Mouse (Mus musculus) kidney, adult 2 months (tissue): ENCODE measurements at regions not wholly inside any gene's neighbourhood (a gene's known extent, or its start where the extent isn't known, plus 50 kb on each side); places are given as distances from the start of the nearest gene placed in this dataset.

Source experiments
- CTCF ChIP-seq: fragments of 200-500 bp; conservative IDR thresholded peaks from 2 replicates; pipeline ENCODE4 v1.5.1; 2011; ENCODE audit warnings: low read depth, mild to moderate bottlenecking, control low read depth, low read length, moderate library complexity, mixed read lengths; ENCODE audit not compliant: insufficient read depth, insufficient read length
- POLR2A ChIP-seq: fragments of 200-500 bp; IDR thresholded peaks from one replicate; pipeline ENCODE4 v1.6.1; 2011; ENCODE audit warnings: low read depth, low read length, control low read depth

DNA sequence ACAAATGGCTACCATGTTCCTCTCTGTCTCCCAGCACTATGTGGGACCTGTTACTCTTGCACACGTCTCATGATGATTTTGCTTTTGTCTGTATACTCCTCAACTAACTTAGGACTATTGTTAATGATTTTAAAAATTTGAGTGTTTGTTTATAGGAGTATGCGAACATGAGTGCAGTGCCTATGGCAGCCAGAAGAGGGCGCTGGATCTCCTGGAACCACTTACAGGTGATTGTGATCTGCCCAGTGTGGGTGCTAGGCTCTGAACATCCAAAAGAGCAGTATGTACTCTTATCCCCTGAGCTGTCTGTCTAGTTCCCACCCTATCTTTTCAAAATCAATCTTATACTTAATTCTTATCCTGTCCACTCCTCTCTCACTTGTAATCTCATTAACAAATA, 56.2 kb upstream of the Pld5 start:
- TF ChIP-seq POLR2A: no peak
- TF ChIP-seq CTCF: no peak
